Mouse (Mus musculus) frontal cortex, postnatal 36 days (tissue): ENCODE results near the gene Stk39.

ENCODE experiments used
- DNase-seq, 2 experiments: peaks; one replicate each; pipeline ENCODE4 v3.0.0; 2022; ENCODE audit warnings: low spot score in 2 of 2

Stk39 gene

DNA sequence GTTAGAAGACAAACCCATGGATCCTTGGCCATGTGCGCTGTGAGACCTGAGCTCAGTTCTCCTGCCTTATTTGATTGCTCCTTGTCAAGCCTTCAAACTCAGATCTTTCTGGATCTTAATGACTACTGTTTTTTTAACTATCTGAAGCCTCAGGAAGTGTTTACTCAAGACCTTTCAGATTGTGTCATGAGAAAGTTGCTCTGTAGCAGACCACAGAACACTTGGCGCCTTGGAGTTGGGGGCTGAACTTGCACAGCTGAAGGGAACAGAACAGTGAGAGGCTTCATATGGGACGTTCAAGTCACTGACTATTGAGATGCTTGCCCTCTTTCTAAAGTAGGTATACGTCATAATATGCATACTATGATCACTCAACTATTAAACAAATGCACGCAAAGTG lies 239.1 kb downstream of the Stk39 start:
- no peak for DNase-seq

DNA sequence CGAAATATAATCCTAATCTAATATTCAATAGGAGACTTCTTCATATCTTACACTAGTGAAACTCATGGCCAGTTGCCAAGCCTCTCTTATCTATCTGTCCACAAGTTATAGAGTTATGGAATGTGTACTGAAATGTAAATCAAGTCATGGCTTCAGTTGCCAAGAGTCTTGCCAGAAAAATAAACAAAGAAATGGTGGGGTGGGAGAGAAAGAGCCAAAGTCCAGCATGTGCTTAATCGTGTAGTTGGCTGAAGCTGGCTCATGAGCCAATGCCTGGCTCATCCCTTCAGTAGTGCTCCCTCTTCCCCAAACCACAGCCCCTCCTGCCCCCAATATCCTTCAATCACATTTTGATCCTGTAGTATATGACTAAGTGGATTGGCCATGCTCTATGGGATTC lies 242.2 kb downstream of the Stk39 start:
- no peak for DNase-seq

DNA sequence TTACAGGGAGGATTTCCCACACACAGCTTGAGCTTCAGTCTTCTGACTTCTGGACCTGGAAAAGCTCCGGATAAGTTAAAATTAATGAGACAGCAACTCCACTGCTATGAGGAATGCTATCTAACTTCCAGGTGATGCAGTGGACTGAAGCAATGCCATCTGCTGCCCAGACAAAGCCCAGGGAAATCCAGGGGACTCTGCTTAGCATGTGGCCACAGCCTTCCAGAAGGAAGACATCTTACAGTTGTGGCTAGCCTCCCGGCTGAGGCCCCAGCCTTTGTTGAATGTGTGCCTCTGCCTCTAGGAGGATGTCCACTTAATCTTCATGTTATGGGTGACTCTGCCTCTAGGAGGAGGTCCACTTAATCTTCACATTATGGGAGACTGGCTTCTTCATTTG lies 243.0 kb downstream of the Stk39 start:
- DNase-seq: no peak

DNA sequence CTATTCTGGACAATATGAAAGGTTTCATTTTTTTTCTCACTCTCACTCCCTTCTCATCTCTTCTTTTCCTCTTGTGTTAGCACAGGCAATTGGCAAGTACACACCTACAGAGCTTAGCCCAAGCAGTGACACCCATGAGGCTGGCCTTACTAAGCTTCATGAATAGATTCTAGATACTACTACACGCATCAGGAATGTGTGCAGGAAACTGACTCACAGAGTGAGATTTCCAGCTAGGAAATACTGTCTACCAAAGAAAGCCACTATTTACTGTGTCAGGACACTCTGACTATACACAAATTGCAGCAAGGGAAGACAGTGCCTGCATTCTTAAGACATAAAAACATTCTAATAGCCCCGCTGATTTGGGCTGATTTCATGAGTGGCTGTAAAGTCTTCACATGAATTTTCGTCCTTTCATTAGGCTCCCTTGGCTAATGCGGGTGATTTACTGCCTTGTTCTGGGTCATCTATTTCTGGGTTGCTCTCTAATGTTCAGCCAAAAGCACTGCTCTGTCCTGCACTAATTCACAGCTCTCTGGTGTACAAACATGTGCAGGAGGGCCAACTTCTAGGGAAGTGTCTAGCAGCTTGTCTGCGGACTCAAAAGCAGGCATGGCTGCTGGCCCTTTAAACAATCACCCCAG lies 249.7 kb downstream of the Stk39 start:
- peak in 1 of 2 experiments; percentile 11 for DNase-seq

DNA sequence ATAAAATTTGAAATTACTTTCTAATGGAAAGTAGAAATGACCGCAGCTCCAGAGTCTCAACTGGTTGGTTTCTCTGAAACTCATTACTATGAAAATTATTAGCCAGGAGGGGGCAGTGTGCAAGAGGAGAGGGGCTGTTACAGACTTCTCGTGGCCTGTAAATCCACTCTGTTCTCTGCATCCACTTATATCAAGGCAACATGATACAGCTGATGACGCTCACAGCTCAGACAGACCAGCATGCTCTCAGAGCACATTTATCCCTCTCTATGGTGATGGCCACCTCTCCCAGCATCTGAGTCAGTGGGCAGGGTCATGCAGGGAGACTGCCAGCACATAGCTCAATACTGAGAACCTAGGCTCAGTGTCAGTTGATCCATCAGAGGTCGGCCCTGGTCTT lies 250.8 kb downstream of the Stk39 start:
- no peak for DNase-seq

DNA sequence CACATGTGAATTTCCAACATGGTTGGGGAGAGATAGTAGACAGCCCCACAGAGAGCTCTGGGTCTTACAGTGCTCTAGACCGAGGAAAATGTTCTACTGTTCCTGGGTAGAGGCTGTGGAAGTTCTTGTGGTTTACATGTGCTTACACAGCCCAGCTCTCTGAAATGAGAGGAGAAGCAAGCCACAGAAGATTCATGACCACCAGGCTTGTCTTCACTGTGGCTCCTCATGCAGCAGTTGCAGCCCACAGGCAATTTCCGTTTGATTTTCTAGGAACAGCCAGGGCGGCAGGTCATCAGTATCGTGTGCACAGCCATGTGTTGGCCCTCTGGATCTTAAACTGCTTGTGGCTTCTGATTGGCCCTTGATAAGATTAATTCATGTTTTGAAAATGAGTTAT lies 252.2 kb downstream of the Stk39 start:
- DNase-seq: no peak

DNA sequence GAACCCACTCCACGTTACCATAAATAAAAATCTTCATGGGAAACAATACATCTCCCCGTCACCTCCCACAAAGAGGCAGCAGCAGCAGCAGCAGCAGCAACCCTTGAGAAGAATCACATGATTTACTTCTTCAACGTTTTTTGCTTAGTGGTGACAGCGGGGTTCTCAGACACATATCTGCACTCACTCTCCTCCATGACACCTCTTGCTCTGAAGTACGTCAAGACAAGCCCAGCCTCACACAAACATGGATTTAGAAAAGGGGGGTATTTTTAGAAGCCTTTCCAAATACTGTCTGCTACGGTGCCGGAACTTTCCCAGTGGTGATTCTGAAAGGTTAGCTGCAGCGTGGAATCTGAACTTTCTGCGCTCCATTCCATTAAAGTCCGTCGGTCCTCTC lies 256.9 kb downstream of the Stk39 start:
- DNase-seq: no peak

DNA sequence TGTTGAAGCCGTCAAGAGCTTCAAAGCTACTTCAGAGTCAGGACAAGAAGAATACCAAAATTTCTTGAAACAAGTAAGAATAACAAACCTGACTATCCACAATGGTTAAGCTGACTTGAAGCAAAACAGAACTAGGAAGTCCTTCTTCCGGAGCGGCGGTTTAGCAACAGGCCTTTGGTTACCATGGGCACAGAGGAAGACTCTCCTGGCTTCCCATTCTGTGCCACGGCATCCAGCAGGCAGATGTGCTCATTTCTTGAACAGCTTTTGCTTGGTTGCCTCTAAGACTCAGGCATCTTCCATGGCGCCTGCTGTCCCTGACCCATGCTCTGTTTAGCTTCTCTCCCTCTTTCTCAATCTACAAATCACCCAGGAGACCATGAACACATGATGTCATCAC lies 257.7 kb downstream of the Stk39 start:
- DNase-seq: no peak

DNA sequence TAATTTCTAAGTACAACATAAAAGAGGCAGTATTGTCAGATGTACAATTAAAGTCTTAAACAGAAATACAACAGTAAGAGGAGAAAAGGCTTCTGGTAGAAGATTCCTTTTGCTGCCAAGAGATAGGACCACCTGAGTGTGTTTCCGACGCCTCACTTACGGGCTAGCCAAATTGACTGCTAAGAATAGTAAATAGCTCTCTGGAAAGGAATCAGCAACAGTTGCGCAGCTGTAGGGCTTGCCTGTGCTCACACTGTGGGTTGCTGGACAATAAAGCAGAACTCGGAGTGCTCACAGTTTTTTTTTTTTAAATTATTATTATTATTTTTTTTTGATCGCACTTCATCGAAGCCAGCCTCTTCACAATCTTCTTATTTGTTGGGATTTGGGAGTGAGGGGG lies 260.6 kb downstream of the Stk39 start:
- DNase-seq: no peak

DNA sequence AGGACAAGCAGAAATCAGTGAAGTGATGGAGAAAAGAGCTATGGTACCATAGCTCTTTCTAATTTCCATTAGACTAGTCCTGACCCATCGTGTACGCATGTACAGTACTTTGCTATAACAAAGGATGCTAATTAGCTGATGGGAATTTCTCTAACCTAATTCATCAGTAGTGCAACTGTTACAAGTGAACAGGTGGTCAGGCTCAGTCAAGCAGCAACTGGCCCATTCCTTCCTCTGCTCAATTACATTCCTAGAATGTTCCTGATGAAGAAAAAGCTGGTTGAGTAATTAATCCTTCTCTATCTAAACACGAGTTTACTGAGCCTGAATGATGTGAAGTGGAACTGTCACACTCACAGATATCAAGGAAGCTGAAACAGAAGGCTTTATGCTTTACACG lies 275.8 kb downstream of the Stk39 start:
- no peak for DNase-seq

DNA sequence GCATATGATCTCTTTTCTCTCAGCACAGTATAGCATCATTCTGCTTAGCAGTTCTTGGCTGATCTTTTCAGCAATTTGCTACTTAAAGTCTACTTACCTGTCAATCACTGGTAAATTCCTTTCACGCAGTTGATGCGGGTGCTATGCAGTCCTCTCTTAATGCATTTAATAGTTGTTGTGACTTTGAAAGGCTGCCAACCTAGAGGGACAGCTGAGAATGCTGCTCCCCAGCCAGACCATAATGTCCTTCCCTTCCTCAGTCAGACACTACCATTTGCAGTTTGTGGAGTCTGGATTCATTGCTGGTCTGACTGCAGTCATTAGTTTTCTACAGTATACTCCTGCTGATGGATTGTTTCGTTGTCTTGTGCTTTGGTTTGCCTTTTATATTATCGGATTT lies 277.6 kb downstream of the Stk39 start:
- no peak for DNase-seq

DNA sequence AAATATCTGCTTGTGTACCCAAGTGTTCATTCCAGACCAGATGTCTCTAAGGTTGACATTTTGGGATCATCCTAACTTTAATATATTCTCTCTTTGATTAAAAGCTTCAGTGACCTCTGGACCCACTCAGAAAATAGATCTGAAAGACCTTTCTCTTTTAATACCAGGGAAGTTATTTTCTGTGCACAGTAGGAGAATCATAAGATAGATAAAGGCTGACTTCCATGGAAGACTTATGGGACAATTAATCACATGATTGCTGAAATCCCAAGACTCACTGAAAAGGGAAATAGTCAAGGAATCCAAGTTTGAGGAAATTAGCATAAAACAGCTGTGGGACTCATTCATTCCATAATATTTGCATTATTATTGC lies 278.6 kb downstream of the Stk39 start:
- no peak for DNase-seq

DNA sequence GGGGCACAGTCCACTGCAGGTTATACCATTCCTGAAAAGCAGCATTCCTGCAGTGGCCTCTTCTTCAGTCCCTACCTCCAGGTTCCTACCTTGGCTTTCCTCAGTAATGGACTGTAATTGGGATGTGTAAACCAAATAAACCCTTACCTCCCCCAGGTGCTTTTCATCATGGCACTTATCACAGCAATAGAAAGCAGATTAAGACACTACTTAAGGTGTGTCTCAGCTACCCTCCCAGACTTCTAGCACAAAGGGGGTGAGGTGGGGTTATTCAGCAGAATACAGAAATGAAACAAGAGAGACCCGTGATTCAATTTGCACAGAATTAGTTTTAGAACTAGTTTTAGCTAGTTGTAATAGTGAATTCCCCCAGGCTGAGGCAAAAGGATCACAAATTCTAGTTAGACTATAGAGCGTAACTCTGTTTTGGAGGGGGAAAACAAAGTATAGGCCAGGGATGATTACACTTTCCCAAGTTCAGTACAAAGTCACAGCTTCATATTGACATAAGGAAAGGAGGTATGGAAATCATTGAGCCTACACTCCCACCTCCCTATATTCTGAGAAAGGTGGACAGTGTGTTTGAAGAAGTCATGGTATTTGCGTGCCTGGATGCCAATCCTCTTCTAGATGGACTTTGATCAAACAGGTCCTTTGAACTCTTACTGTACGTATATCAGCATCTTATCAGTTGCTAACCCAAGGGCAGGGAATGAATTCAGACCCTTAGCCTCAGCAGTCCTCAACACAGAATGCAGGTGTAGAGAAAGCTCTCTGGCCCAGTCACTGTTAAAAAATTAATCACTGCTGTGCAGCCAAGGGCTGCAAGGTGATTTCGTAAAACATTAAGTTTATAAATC lies 279.2 kb downstream of the Stk39 start:
- DNase-seq: no peak

DNA sequence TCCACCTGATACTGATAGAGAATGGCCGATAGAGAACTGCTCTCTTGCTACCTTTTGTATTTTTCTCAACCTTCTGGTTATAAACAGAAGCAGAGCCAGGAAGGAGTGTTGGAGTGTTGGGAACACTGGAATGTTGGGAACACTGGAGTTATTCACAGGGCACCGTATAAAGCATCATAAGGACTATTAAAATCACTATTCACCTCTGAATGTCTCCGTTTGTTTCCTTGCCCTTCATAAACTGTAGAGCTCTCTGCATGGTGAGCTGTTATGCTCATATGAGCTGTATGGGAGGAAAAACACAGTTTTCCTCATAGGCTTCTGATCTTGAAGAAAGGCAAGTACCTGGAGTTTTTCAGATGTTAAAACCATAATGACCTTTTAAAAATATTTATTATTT lies 295.6 kb downstream of the Stk39 start:
- no peak for DNase-seq

DNA sequence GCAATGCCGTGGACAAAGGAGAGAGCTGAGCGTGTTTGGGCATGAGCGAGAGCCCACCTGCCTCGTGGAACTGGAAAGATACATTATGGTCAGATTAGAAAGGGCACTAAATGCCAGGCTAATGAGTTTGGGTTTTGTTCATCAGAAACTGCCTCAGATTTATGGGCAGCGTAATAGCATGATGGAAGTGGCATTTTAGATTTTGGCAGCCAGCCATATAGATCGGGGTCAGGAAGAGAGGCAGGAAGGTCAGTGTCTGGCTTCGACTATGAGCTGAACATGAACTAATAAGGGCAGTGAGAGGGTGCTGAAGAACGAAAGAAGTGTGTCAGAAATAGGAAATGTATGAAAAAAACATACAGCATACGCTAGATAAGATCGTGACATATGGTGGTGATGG lies 300.8 kb downstream of the Stk39 start:
- DNase-seq: no peak

DNA sequence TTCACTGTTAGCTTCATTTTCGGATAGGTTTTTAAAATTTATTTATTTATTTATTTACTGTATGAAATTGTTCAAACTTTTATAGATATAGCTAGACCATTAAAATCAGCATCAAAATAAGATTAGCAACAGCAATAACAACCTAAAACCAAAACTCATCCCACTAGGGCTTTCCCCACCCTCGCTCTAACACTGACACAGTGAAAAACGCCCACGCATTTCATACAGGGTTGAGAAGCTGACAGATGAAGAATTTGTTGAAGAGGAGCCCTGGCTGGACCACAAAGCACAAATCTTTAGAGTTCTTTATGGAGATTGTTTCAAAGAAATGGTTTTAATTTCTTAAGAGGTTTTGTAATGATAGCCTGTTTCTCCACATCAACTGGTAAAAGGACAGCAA lies 310.1 kb downstream of the Stk39 start:
- peak in 1 of 2 experiments; percentile 12 for DNase-seq

DNA sequence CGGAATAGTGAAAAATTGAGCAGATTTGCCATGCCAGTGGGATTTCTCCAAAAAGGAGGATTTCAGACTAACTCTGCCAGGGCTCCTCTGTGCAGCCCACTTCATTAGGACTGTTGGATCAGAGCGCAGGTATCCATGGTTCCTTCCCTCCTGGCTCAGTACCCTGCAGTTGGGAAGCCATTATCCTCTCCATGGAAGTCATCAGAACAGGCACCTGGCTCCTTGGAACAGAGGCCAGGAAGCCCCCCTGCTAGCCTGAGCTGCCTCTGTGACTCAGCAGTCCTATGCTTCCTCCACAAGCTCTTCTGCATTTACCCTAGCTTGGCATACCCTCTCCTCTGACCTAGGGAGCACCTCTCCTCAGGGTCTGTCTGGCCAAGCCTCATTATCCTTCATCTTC lies 311.5 kb downstream of the Stk39 start:
- DNase-seq: no peak
